ENCODE assay signal across 20 mouse cellular contexts in genomic region chr9:33104623-33105074, GRCm38 (mm10).
A peak's percentile ranks its signal among the peaks of the same experiment; 100 is the strongest.
DNase-seq lines count a peak whose midpoint lies in the region; ATAC-seq and TF ChIP-seq lines count a peak whose summit lies in the region.
"Had no signal": no experiment of that assay in that cellular context is flagged by ENCODE, and none has a peak within 500 bp of the region (broad histone marks: within the 10 kb centered on the region; RNA-seq: fewer than 3 reads in every experiment).

No protein-coding gene starts in this region.

- no peaks in the 10 kb centered on the region for H3K9me3 ChIP-seq in hindbrain, embryonic 10.5 days
- H3K9me3 ChIP-seq in hindbrain, postnatal 0 days (ENCODE audit: low read length), result no peaks in the 10 kb centered on the region
- no peaks in the 10 kb centered on the region for H3K9me3 ChIP-seq in limb, embryonic 11.5 days (ENCODE audit: control insufficient read depth, low read length)
- H3K9me3 ChIP-seq: heart, embryonic 10.5 days; midbrain, embryonic 13.5 days; stomach, embryonic 15.5 days had no signal

- no peaks in the 10 kb centered on the region for H3K36me3 ChIP-seq in hindbrain, embryonic 10.5 days
- H3K36me3 ChIP-seq in hindbrain, postnatal 0 days (ENCODE audit: insufficient read depth, low read length), result no peaks in the 10 kb centered on the region
- no peaks in the 10 kb centered on the region for H3K36me3 ChIP-seq in limb, embryonic 11.5 days (ENCODE audit: control insufficient read depth, insufficient read depth, low read length)
- H3K36me3 ChIP-seq: heart, embryonic 10.5 days; midbrain, embryonic 13.5 days; stomach, embryonic 15.5 days had no signal

- no peak for ATAC-seq in hindbrain, postnatal 0 days
- ATAC-seq in limb, embryonic 11.5 days (ENCODE audit: insufficient number of reproducible peaks, low FRiP score, low TSS enrichment, low read depth), result peak; percentile 91
- ATAC-seq: midbrain, embryonic 13.5 days had no signal

- no peak overlapping the region for H3K27ac ChIP-seq in hindbrain, embryonic 10.5 days
- no peak overlapping the region for H3K27ac ChIP-seq in hindbrain, postnatal 0 days
- peak overlapping the region; percentile 91 for H3K27ac ChIP-seq in limb, embryonic 11.5 days (replicated peaks; ENCODE audit: low read depth, low read length)
- H3K27ac ChIP-seq: heart, embryonic 10.5 days; macrophage; midbrain, embryonic 13.5 days; stomach, embryonic 15.5 days had no signal

- 0 out of 2 replicates have a peak, but pooled peaks cover 4% of the 10 kb centered on the region for H3K27me3 ChIP-seq in hindbrain, embryonic 10.5 days (ENCODE audit: insufficient read depth, poor library complexity, severe bottlenecking)
- H3K27me3 ChIP-seq in hindbrain, postnatal 0 days (ENCODE audit: insufficient read depth, low read length), result no peaks in the 10 kb centered on the region
- no peaks in the 10 kb centered on the region for H3K27me3 ChIP-seq in limb, embryonic 11.5 days (ENCODE audit: control insufficient read depth, insufficient read depth, low read length)
- H3K27me3 ChIP-seq: midbrain, embryonic 13.5 days; stomach, embryonic 15.5 days had no signal

- no peak overlapping the region for H3K4me2 ChIP-seq in hindbrain, postnatal 0 days (ENCODE audit: low read depth, low read length)
- H3K4me2 ChIP-seq in limb, embryonic 11.5 days (ENCODE audit: low read depth, severe bottlenecking), result peak overlapping the region; percentile 8; the same call in 1 of the 2 replicates
- H3K4me2 ChIP-seq: midbrain, embryonic 13.5 days; stomach, embryonic 15.5 days had no signal

- no peak for TF ChIP-seq POLR2A in brain, embryonic 14.5 days (IDR thresholded peaks at IDR 0.05; ENCODE audit: borderline replicate concordance, extremely low read depth, insufficient read depth, insufficient read length, poor library complexity, severe bottlenecking)

- H3K9ac ChIP-seq in hindbrain, postnatal 0 days (replicated peaks; ENCODE audit: low read length), result no peak overlapping the region
- H3K9ac ChIP-seq in limb, embryonic 11.5 days (ENCODE audit: low read length), result no peak overlapping the region
- H3K9ac ChIP-seq: midbrain, embryonic 13.5 days; stomach, embryonic 15.5 days had no signal

- DNase-seq in hindbrain, embryonic 10.5 days (ENCODE audit: low spot score), result peak; percentile 36
- DNase-seq in hindbrain, postnatal 0 days (ENCODE audit: low spot score), result no peak
- peak; percentile 6 for DNase-seq in brain, embryonic 14.5 days (ENCODE audit: low read depth)
- DNase-seq in embryo, embryonic 9.5 days (ENCODE audit: extremely low spot score), result peak; percentile 56
- peak; percentile 77 for DNase-seq in limb, embryonic 11.5 days (ENCODE audit: low spot score)
- no peak for DNase-seq in right cerebral cortex, adult 18-20 months
- no peak for DNase-seq in layer of hippocampus, adult 11-12 months (ENCODE audit: low spot score)
- no peak for DNase-seq in lung, postnatal 14 days
- DNase-seq: adrenal gland, postnatal 10 days; cerebellum, adult 11-12 months; gastrocnemius, postnatal 25 days; heart, postnatal 10 days; kidney, postnatal 25 days; lung, adult 18-20 months; right cerebral cortex, postnatal 14 days had no signal

- no peak overlapping the region for H3K4me3 ChIP-seq in hindbrain, embryonic 10.5 days
- H3K4me3 ChIP-seq in hindbrain, postnatal 0 days (ENCODE audit: low read length), result no peak overlapping the region
- no peak overlapping the region for H3K4me3 ChIP-seq in limb, embryonic 11.5 days (ENCODE audit: low read depth, low read length)
- H3K4me3 ChIP-seq: erythroblast, embryonic 14.5 days; heart, embryonic 10.5 days; midbrain, embryonic 13.5 days; stomach, embryonic 15.5 days had no signal

- peaks cover 12% of the 10 kb centered on the region for H3K4me1 ChIP-seq in hindbrain, embryonic 10.5 days (replicated peaks)
- no peaks in the 10 kb centered on the region for H3K4me1 ChIP-seq in hindbrain, postnatal 0 days (ENCODE audit: insufficient read depth, low read length)
- peaks cover 11% of the 10 kb centered on the region for H3K4me1 ChIP-seq in limb, embryonic 11.5 days (ENCODE audit: control insufficient read depth, insufficient read depth, low read length)
- H3K4me1 ChIP-seq: stomach, embryonic 15.5 days had no signal

- no peak for TF ChIP-seq CTCF in hindbrain, postnatal 0 days (IDR thresholded peaks at IDR 0.05; ENCODE audit: low read depth)
- TF ChIP-seq CTCF in brain, embryonic 14.5 days (IDR thresholded peaks at IDR 0.05; ENCODE audit: borderline replicate concordance, extremely low read depth, insufficient read depth, insufficient read length), result no peak

- WGBS in hindbrain, embryonic 10.5 days, result 25% methylated on average over 3 of the region's 3 CpGs
- 24% methylated on average over 3 of the region's 3 CpGs for WGBS in hindbrain, postnatal 0 days
- WGBS in limb, embryonic 11.5 days, result 4% methylated on average over 3 of the region's 3 CpGs

Comparison
In these comparisons a context has a peak if more than half of its experiments do, and no peak if none do; other contexts are left out.
1. DNase-seq: peak in hindbrain, embryonic 10.5 days (single experiment), brain, embryonic 14.5 days (single experiment), embryo, embryonic 9.5 days (single experiment) and limb, embryonic 11.5 days (single experiment); none in hindbrain, postnatal 0 days (single experiment), right cerebral cortex, adult 18-20 months (single experiment), layer of hippocampus, adult 11-12 months (single experiment) and lung, postnatal 14 days (single experiment).